Mouse (Mus musculus) stomach, postnatal 0 days (tissue): ENCODE measurements at regions not wholly inside any gene's neighbourhood (a gene's known extent, or its start where the extent isn't known, plus 50 kb on each side); places are given as distances from the start of the nearest gene placed in this dataset.

Experiments used
- CTCF ChIP-seq: IDR thresholded peaks from 2 replicates; pipeline ENCODE4 v1.5.1; 2016; ENCODE audit warnings: antibody characterized with exemption, low read depth, mild to moderate bottlenecking, moderate library complexity
- EP300 ChIP-seq: optimal IDR thresholded peaks from 2 replicates; pipeline ENCODE3; 2016; ENCODE audit warnings: antibody characterized with exemption

DNA sequence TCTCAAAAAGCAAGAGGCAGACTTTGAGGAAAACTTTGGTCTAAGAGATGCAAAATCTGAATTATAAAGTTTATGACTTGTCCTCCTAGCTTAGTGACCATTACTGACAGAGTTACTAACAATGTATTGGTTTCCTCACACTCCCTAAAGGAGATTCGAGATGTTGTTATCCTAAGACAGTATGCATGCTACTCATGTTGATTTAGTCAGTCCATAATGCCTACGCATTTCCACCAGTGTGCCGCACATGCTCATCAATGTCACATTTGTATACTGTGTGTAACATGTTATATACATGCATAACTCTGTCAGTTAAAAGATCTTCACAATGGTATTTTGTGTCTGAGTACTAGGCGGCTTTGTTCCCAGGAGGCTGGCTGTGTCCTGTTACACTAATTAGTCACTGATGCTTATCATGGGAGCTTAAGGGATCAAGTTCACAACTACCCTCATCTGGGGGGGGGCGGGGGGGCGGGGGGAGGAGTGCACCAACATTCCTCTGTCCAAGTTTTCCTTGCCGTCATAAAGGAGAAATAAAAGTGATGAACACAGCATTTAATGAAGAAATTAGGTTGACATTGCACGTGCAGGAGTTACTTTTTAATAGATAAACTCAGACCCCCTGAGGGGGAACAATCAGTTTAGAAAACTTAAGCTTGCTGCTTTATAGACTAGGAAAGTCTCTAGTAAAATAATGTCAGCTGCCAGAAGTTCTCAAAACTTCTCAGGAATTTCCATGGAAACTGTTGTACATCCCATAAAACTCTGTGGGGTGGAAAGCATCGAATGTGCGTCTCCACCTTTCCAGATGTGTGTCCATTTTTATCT lies 208.6 kb upstream of the Adcy2 start:
- TF ChIP-seq CTCF = no peak
- no peak for TF ChIP-seq EP300
